Mouse (Mus musculus) retina, embryonic 14.5 days (tissue): Measurements from ENCODE around the gene Tmem159.

ENCODE experiments used
- DNase-seq: peaks from one replicate; pipeline ENCODE4 v3.0.0-alpha.2; 2015; ENCODE audit warnings: low spot score

The Tmem159 gene

DNA sequence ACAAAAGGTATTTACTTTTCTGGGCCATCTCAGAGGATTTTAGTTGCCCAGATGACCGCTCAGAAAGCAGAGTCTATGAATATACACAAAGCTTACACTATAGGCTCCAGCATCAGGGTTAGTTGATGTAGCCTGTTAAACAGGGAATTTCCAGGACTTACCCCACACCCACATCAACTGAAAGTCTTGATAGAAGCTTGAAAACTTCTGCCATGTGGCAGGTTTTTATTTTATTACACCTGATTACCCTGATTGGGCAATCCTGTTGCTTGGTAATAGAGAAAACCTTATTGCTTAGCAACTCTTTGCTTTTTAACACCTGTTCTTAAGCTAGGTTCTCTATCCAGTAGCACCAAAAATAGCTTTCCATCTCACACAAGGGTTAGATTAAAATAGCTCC lies 40.6 kb downstream of the Tmem159 start:
- DNase-seq: no peak

DNA sequence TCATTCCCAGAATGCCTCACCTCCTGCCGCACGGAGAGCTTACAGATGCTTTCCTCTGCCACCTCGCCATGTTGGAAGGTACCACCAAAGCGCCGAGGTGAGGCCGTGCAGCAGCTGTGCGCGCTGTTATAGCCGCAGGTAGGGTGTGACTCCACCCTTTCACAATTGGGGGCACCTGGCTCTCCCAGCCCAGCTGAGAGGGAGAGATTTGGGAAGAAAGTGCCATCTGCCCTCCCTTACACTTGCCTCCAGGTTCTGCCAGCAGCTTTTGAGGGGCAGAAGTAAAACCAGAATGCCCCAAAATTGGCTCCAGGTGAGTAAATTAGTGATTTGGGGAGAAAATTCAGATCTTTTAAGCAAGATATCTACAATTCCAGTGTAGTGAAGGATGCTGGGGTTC lies 43.0 kb downstream of the Tmem159 start, which contains the start of gene Zp2:
Gene Zp2 (minus strand): TSS at position 101 of the 400 bp plus-strand sequence.
- DNase-seq: no peak

DNA sequence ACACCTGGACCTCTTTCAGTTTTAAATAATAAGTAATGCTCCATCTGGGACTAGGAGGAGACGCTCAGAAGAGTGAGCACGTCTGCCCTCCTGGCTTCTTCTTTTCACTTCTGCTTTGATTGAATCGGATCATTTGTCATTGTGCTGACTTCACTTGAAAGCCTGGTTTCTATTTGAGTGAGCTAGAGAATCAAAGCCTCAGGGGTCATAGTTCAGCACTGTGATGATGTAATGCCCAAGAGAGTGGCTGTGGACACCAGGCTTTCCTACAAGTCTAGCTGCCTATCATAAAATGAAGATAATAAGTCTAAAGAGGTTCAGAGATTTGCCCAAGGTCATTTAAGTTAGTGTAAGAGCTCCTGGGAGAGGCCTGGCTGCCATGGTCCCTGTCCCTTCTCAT lies 48.1 kb downstream of the Tmem159 start:
- no peak for DNase-seq

DNA sequence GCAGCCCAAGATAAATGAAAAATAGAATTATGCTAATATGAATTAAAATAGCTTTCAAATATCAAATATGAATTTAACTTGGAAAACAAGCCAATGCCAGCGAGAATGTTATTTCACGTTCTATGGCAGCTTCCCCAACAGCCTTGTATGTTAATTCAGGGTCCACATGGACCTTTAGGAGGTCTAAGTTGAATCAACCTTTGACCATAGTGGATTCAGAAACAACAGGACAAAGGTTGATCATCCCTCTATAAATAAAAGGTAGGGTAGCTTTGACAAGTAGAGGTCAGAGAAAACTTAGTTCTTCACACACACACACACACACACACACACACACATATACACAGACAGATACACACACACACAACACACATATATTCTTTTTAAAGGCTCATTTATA lies 48.7 kb downstream of the Tmem159 start:
- DNase-seq: no peak

DNA sequence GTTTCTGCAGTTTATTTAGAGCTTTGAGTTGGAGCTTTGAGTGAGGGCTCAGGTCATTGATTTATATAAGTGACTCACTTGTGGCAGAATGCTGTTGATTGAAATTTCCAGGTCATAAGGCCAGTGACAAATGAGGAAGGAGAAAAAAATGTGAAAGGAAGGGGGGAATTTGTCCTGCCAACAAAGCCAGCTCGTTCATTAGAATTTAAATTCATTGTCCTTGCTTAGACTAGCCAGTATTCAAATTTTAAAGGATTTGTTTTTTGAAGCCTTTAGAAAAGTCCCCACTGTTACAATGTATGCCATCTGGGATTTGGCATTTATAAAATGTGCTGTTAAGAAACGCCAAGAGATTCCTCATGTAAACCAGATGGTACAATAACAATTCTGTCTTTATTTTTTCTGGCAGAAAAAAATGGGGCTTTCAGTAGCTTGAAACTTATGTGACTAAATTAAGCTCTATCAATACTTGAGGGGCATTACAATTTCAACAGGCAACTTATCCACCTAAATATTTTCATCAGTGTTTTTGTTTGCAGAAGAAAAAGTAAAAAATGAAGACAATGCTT lies 54.8 kb downstream of the Tmem159 start:
- DNase-seq: peak; percentile 30

DNA sequence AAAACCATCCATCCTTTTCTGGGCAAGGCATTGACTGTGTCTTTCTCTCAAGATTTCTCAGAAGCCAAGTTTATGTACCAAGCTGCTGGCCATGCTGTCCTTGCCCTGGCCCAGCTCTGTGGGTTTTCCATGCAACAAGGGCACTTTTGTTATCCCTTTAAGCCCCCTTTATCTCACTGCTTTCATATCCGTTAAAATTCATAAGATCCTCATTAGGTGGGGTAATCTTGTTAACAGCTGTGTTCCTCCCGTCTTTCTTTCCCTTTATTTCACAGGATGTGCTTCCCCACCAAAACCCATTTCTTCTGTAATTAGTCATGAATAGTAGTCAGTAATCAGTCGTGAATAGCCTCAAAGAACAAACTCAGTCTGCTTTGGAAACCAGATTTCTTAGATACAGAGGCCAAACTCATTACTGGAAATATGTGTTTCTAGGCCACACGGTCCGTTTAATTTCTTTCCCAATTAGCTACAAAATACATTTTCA lies 55.5 kb downstream of the Tmem159 start:
- DNase-seq: peak; percentile 73

DNA sequence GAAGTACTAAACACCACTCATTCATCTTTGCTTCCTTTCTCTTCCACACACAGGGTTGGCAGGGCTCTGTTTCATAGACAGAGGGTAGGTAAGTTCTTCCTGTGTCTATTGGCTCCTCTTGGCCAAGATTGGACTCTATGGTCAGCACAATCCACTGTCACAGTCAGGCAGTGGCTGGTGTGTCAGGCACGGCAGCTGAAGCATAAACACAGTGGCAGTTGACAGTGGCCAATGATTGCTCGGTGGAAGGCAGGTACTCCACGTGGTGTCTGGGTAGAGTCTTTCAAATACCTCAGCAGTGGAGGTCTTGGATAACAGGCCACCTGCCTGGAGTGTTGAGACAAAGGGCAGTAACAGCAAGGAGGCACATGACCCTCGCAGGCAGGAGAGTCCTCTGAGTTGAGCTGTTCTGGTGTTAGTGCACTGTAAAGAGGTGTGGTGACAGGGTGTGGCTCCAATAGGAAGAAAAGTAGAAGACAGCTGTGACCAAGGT lies 56.0 kb downstream of the Tmem159 start:
- peak; percentile 66 for DNase-seq

DNA sequence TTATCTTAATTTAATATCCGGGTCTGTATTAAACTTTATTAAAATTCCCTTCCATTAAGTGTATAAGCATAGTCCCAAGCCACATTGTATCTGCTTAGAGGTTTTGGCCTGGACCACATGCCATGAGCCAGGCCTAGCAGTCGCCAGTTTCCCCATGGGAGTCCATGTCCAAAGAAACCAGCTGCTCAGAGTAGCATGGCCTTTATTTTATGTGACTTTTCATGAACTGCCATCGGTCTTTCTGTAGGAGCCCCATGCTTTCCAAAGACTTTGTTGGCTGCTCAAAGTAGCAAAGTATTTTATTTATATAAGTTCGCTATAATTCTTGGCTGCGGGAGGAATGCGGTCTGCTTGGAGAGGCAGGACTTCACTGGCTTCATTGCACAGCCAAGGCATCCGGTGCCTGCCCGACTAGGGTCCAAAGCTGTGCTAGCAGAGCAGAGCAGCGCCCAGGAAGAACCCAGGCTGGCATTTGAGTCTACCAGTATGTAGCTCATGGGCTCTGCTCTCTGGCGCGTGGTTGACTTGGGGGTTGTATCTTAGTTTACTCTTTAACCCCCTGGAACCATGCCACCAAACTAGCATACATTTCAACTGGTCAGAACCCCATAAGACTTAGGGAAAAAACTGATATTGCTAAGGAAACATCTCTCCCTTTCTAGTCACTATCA lies 61.6 kb downstream of the Tmem159 start:
- DNase-seq: no peak
